Mouse (Mus musculus) myocyte (in vitro differentiated cells): ENCODE data around the gene Cemip2. TPM values are rescaled to one million over a fixed set of nuclear protein-coding genes. Genes with fewer than 3 reads are reported as not detected.

Source experiments
- H3K27me3 ChIP-seq: one replicate; pipeline ENCODE4 v1.6.1; 2011; ENCODE audit not compliant: control insufficient read depth, insufficient read depth, insufficient read length
- H3K36me3 ChIP-seq: one replicate; pipeline ENCODE4 v1.6.1; 2011; ENCODE audit not compliant: control insufficient read depth, insufficient read depth
- H3K4me2 ChIP-seq: one replicate; pipeline ENCODE4 v1.6.1; 2011; ENCODE audit warnings: low read depth, control low read depth
- H3K4me3 ChIP-seq: one replicate; pipeline ENCODE4 v1.5.1; 2011; ENCODE audit warnings: mild to moderate bottlenecking, control low read depth, moderate library complexity
- H3K79me2 ChIP-seq: one replicate; pipeline ENCODE4 v1.6.1; 2011; ENCODE audit not compliant: control insufficient read depth, insufficient read depth
- H3ac ChIP-seq: one replicate; pipeline ENCODE4 v1.6.1; 2011; ENCODE audit not compliant: control insufficient read depth, insufficient read length
- CEBPB ChIP-seq: IDR thresholded peaks from 2 replicates; pipeline ENCODE4 v1.6.1; 2011; ENCODE audit warnings: mild to moderate bottlenecking, moderate library complexity; ENCODE audit not compliant: poor library complexity, insufficient read depth, severe bottlenecking
- E2F4 ChIP-seq: IDR thresholded peaks from one replicate; pipeline ENCODE4 v1.6.1; 2011; ENCODE audit warnings: mild to moderate bottlenecking, control low read depth, moderate library complexity; ENCODE audit not compliant: insufficient read depth
- MAX ChIP-seq: IDR thresholded peaks from one replicate; pipeline ENCODE4 v1.6.1; 2011; ENCODE audit warnings: low read depth, mild to moderate bottlenecking, control low read depth
- MYOD1 ChIP-seq, 3 experiments: IDR thresholded peaks; one replicate each; pipeline ENCODE4 v1.6.1; 2011; ENCODE audit warnings: control low read depth in 2 of 3, low read depth in 2 of 3, mild to moderate bottlenecking in 2 of 3, moderate library complexity in 1 of 3; ENCODE audit not compliant: insufficient read length in 2 of 3, control insufficient read depth in 1 of 3
- MYOG ChIP-seq, 3 experiments: IDR thresholded peaks; one replicate each; pipeline ENCODE4 v1.6.1; 2011; ENCODE audit warnings: control low read depth in 2 of 3, low read depth in 2 of 3, mild to moderate bottlenecking in 2 of 3; ENCODE audit not compliant: insufficient read length in 2 of 3, control insufficient read depth in 1 of 3, insufficient read depth in 1 of 3
- POLR2A ChIP-seq: IDR thresholded peaks from one replicate; pipeline ENCODE4 v1.6.1; 2011; ENCODE audit warnings: low read depth, mild to moderate bottlenecking, control low read depth, moderate library complexity; ENCODE audit not compliant: insufficient read length
- POLR2AphosphoS2 ChIP-seq: IDR thresholded peaks from one replicate; pipeline ENCODE4 v1.6.1; 2011; ENCODE audit warnings: low read depth, control low read depth; ENCODE audit not compliant: insufficient read length
- REST ChIP-seq: IDR thresholded peaks from one replicate; pipeline ENCODE4 v1.6.1; 2011; ENCODE audit warnings: mild to moderate bottlenecking, control low read depth, moderate library complexity; ENCODE audit not compliant: insufficient read depth, insufficient read length
- SRF ChIP-seq: IDR thresholded peaks from one replicate; pipeline ENCODE4 v1.6.1; 2011; ENCODE audit warnings: low read depth; ENCODE audit not compliant: control insufficient read depth, insufficient read length
- TCF12 ChIP-seq: IDR thresholded peaks from one replicate; pipeline ENCODE4 v1.6.1; 2011; ENCODE audit warnings: mild to moderate bottlenecking, control low read depth; ENCODE audit not compliant: poor library complexity, insufficient read depth, severe bottlenecking
- TCF3 ChIP-seq: IDR thresholded peaks from one replicate; pipeline ENCODE4 v1.6.1; 2011; ENCODE audit warnings: low read depth, control low read depth; ENCODE audit not compliant: insufficient read length
- USF1 ChIP-seq: IDR thresholded peaks from one replicate; pipeline ENCODE4 v1.6.1; 2011; ENCODE audit warnings: low read depth, mild to moderate bottlenecking, control low read depth, moderate library complexity
- polyA plus RNA-seq: library from polyadenylated mRNA; unstranded; fragments of >200 nt; fragmentation: generic; extraction: Trizol; gene quantifications from one replicate; pipeline ENCODE4 v1.2.1, GENCODE M21; 2012; ENCODE audit warnings: missing spikeins

Gene Cemip2
- polyA plus RNA-seq, 1 experiment: 14.5 TPM

- Histone ChIP-seq H3K79me2 (no peaks in the 10 kb centered on the region), H3K4me2 (no peak overlapping the region), H3K36me3 (no peaks in the 10 kb centered on the region), H3K4me3 (no peak overlapping the region), H3ac (no peak overlapping the region), H3K27me3 (no peaks in the 10 kb centered on the region)
- TF ChIP-seq E2F4 (no peak), TCF3 (no peak)
These were observed 8.3 kb upstream of the Cemip2 start for GRCm38 (mm10) chr19:21769796-21770195.

- no peak overlapping the region for H3K4me3 ChIP-seq
- H3K27me3 ChIP-seq: no peaks in the 10 kb centered on the region
- H3K79me2 ChIP-seq: no peaks in the 10 kb centered on the region
- no peaks in the 10 kb centered on the region for H3K36me3 ChIP-seq
- no peak overlapping the region for H3ac ChIP-seq
- no peak overlapping the region for H3K4me2 ChIP-seq
- TF ChIP-seq USF1: no peak
- TF ChIP-seq CEBPB: no peak
- TF ChIP-seq MYOG (IDR thresholded peaks at IDR 0.05; ENCODE audit: control insufficient read depth in 1 of 3, insufficient read depth in 1 of 3, insufficient read length in 2 of 3, low read depth in 2 of 3): no peak
- no peak for TF ChIP-seq TCF12
- no peak for TF ChIP-seq SRF
- no peak for TF ChIP-seq REST
- no peak for TF ChIP-seq MAX
- no peak for TF ChIP-seq TCF3
- TF ChIP-seq POLR2AphosphoS2: no peak
- TF ChIP-seq E2F4: no peak
- TF ChIP-seq POLR2A: no peak
- TF ChIP-seq MYOD1 (IDR thresholded peaks at IDR 0.05; ENCODE audit: control insufficient read depth in 1 of 3, insufficient read length in 2 of 3, low read depth in 2 of 3): no peak
These were observed 6.6 kb upstream of the Cemip2 start for GRCm38 (mm10) chr19:21771586-21771985.

GRCm38 (mm10) chr19:21773621-21774020 lies 4.5 kb upstream of the Cemip2 start:
- TF ChIP-seq MYOD1 (IDR thresholded peaks at IDR 0.05; ENCODE audit: control insufficient read depth in 1 of 3, insufficient read length in 2 of 3, low read depth in 2 of 3) (no peak), USF1 (no peak), TCF3 (no peak), TCF12 (no peak), MYOG (IDR thresholded peaks at IDR 0.05; ENCODE audit: control insufficient read depth in 1 of 3, insufficient read depth in 1 of 3, insufficient read length in 2 of 3, low read depth in 2 of 3) (no peak), MAX (no peak), E2F4 (no peak), POLR2A (no peak), CEBPB (no peak)
- H3ac ChIP-seq: no peak overlapping the region
- H3K79me2 ChIP-seq: peaks cover 3% of the 10 kb centered on the region
- no peak overlapping the region for H3K4me3 ChIP-seq
- H3K4me2 ChIP-seq: no peak overlapping the region
- no peaks in the 10 kb centered on the region for H3K27me3 ChIP-seq
- no peaks in the 10 kb centered on the region for H3K36me3 ChIP-seq

GRCm38 (mm10) chr19:21775629-21776028 lies 2.5 kb upstream of the Cemip2 start:
- H3K4me3 ChIP-seq: no peak overlapping the region
- no peak for TF ChIP-seq TCF3
- TF ChIP-seq MYOG (IDR thresholded peaks at IDR 0.05; ENCODE audit: control insufficient read depth in 1 of 3, insufficient read depth in 1 of 3, insufficient read length in 2 of 3, low read depth in 2 of 3): no peak
- TF ChIP-seq USF1: no peak
- no peak for TF ChIP-seq POLR2AphosphoS2
- no peak for TF ChIP-seq MYOD1 (IDR thresholded peaks at IDR 0.05; ENCODE audit: control insufficient read depth in 1 of 3, insufficient read length in 2 of 3, low read depth in 2 of 3)
- TF ChIP-seq TCF12: no peak
- no peak for TF ChIP-seq E2F4
- no peak for TF ChIP-seq REST
- TF ChIP-seq POLR2A: no peak
- TF ChIP-seq CEBPB: no peak
- TF ChIP-seq SRF: no peak
- no peak for TF ChIP-seq MAX
- no peak overlapping the region for H3ac ChIP-seq
- H3K79me2 ChIP-seq: peaks cover 23% of the 10 kb centered on the region
- no peak overlapping the region for H3K4me2 ChIP-seq
- no peaks in the 10 kb centered on the region for H3K27me3 ChIP-seq
- H3K36me3 ChIP-seq: no peaks in the 10 kb centered on the region

- H3K4me3 ChIP-seq: no peak overlapping the region
These were observed 1.5 kb upstream of the Cemip2 start for GRCm38 (mm10) chr19:21776671-21777070.

More at GRCm38 (mm10) chr19:21776671-21777070, 1.5 kb upstream of the Cemip2 start:
- Histone ChIP-seq H3K4me2 (peak overlapping the region; percentile 63), H3K36me3 (no peaks in the 10 kb centered on the region), H3K27me3 (no peaks in the 10 kb centered on the region), H3K79me2 (peaks cover 29% of the 10 kb centered on the region), H3ac (no peak overlapping the region)
- TF ChIP-seq POLR2A: no peak
- no peak for TF ChIP-seq REST
- no peak for TF ChIP-seq E2F4
- no peak for TF ChIP-seq MYOD1 (IDR thresholded peaks at IDR 0.05; ENCODE audit: control insufficient read depth in 1 of 3, insufficient read length in 2 of 3, low read depth in 2 of 3)
- TF ChIP-seq MAX: no peak
- no peak for TF ChIP-seq POLR2AphosphoS2
- no peak for TF ChIP-seq SRF
- TF ChIP-seq TCF3: no peak
- TF ChIP-seq MYOG (IDR thresholded peaks at IDR 0.05; ENCODE audit: control insufficient read depth in 1 of 3, insufficient read depth in 1 of 3, insufficient read length in 2 of 3, low read depth in 2 of 3): no peak
- no peak for TF ChIP-seq USF1
- TF ChIP-seq CEBPB: no peak
- TF ChIP-seq TCF12: no peak
